Mouse (Mus musculus) midbrain, embryonic 11.5 days (tissue): ENCODE data around the gene Ppp1r12b. TPM values are rescaled to one million over a fixed set of nuclear protein-coding genes. Genes with fewer than 3 reads are reported as not detected.

Experiments used
- ATAC-seq: fragments of 200-750 bp; cut with Nextera tagmentation; 2 replicates; pipeline ENCODE4 v1.8.0; 2017; ENCODE audit warnings: moderate TSS enrichment, moderate library complexity; ENCODE audit not compliant: low FRiP score
- DNase-seq: peaks from one replicate; pipeline ENCODE4 v3.0.0; 2015; ENCODE audit warnings: low spot score; ENCODE audit errors: missing footprints
- H3K27ac ChIP-seq: fragments of 300-500 bp; sonication (generic); 2 replicates; pipeline ENCODE4 v1.5.1; 2014; ENCODE audit warnings: low read depth, low read length
- H3K27me3 ChIP-seq: fragments of 300-500 bp; sonication (generic); 2 replicates; pipeline ENCODE4 v1.6.1; 2014; ENCODE audit warnings: mild to moderate bottlenecking, low read length, moderate library complexity, mixed read lengths; ENCODE audit not compliant: control insufficient read depth, insufficient read depth
- H3K36me3 ChIP-seq: fragments of 300-500 bp; sonication (generic); 2 replicates; pipeline ENCODE4 v1.6.1; 2014; ENCODE audit warnings: mild to moderate bottlenecking, low read length, moderate library complexity, mixed read lengths; ENCODE audit not compliant: control insufficient read depth, insufficient read depth
- H3K4me1 ChIP-seq: fragments of 300-500 bp; sonication (generic); 2 replicates; pipeline ENCODE4 v1.6.1; 2014; ENCODE audit warnings: low read length; ENCODE audit not compliant: control insufficient read depth, insufficient read depth
- H3K4me2 ChIP-seq: fragments of 300-500 bp; sonication (generic); 2 replicates; pipeline ENCODE4 v1.6.1; 2014; ENCODE audit warnings: mild to moderate bottlenecking, moderate library complexity
- H3K4me3 ChIP-seq: fragments of 300-500 bp; sonication (generic); 2 replicates; pipeline ENCODE4 v1.5.1; 2014; ENCODE audit warnings: low read depth, low read length
- H3K9ac ChIP-seq: fragments of 300-500 bp; sonication (generic); 2 replicates; pipeline ENCODE4 v1.6.1; 2014; ENCODE audit warnings: low read length
- H3K9me3 ChIP-seq: fragments of 300-500 bp; sonication (generic); 2 replicates; pipeline ENCODE4 v1.6.1; 2016; ENCODE audit warnings: low read length; ENCODE audit not compliant: control insufficient read depth
- WGBS: fragments of 180-500 bp; shearing (Covaris S2); extraction: QIAGEN DNeasy Blood & Tissue Kit; methylation state at CpG from one replicate; pipeline ENCODE4 v1.1.7; 2014; 5-methylcytosine and 5-hydroxymethylcytosine counted together
- polyA plus RNA-seq: library from polyadenylated mRNA; unstranded; fragments of >200 nt; fragmentation: Nextera tagmentation; extraction: Ambion mirVana; gene quantifications from 2 replicates; pipeline ENCODE4 v1.2.1, GENCODE M21; 2014

The Ppp1r12b gene
- polyA plus RNA-seq, 1 experiment from 2014 or later, result 7.5 TPM

DNA sequence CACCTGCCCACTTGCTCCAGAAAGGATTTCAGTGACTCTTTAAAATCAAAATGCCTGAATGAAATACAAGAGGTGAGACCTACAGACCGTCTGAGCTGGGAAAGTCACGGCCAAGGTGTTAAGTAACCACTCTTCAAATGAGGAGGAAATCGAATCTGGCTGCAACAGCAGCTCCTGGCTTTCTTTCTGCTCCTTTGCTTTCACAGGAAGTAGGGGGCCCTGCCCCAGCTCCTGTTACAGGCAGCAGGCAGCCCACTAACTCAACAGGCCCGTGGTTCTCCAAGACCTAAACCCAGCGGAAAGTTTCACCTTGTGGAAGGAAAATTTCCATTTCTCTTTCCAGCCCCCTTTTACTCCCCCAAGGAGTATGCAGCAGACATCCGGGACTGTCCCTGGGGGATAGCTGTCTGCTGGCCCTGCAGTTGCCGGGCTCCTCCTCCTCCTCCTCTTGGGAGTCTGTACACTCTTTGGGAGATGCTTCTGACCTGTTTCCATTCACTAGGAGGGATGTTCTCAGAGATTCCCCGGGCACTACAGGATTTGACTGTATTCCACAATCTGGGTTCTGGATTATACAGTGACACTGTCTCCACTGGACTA is 36.4 kb upstream of the Ppp1r12b start:
- Histone ChIP-seq H3K9ac (no peak overlapping the region), H3K4me2 (no peak overlapping the region), H3K27me3 (peaks cover 12% of the 10 kb centered on the region), H3K9me3 (no peaks in the 10 kb centered on the region), H3K27ac (no peak overlapping the region), H3K4me1 (peaks cover 3% of the 10 kb centered on the region; the same call in 1 of the 2 replicates), H3K4me3 (no peak overlapping the region), H3K36me3 (no peaks in the 10 kb centered on the region)
- DNase-seq, result no peak
- no peak for ATAC-seq
- WGBS, result 66% methylated on average over 8 of the region's 8 CpGs

DNA sequence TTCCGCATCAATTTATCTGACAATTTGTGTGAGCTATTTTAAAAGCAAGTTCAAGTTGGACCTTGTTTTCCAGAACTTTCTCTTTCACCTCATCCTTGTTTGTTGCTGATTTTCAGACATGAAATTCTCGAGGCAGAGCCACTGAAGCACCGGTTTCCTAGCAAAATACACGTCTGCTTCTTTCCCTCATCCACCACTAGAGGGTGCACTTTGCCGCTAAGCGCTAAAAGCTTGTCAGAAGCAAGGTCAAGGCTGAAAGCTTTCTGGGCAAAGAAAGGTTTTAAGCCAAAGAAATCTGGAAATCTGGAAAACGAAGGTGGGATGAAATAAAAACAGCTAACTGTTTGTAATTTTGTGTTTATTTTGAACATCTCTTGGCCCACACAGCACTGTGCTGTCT is 33.6 kb upstream of the Ppp1r12b start:
- ATAC-seq (no peak), DNase-seq (peak; percentile 98)
- Histone ChIP-seq H3K27me3 (peaks cover 12% of the 10 kb centered on the region), H3K4me3 (no peak overlapping the region), H3K36me3 (no peaks in the 10 kb centered on the region), H3K4me1 (peaks cover 3% of the 10 kb centered on the region; the same call in 1 of the 2 replicates), H3K9ac (no peak overlapping the region), H3K9me3 (no peaks in the 10 kb centered on the region), H3K27ac (no peak overlapping the region), H3K4me2 (no peak overlapping the region)
- WGBS, result 7% methylated on average over 7 of the region's 7 CpGs

DNA sequence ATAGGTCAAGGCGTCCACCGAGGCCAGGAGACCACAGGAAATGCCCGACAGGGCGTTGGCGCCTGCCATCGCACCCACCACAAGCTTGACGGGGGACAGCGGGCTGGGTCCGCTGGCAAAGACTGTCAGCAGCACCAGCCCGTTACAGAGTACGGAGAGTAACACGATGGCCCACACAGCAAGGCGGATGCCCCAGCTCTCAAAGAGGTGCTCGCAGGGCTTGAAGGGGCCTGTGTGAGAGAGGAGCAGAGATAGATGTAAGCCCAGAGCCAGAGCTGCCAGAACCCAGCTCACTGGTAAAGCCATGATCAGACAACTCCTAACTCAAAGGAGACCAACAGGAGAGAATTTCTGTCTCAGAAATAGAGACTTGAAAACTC is 32.2 kb upstream of the Ppp1r12b start:
- peaks cover 12% of the 10 kb centered on the region for H3K27me3 ChIP-seq
- H3K36me3 ChIP-seq, result no peaks in the 10 kb centered on the region
- DNase-seq (no peak), ATAC-seq (no peak; the same call in 1 of the 2 replicates)
- peak overlapping the region; percentile 62 for H3K9ac ChIP-seq
- 14% methylated on average over 14 of the region's 14 CpGs for WGBS
- H3K27ac ChIP-seq, result no peak overlapping the region
- H3K4me3 ChIP-seq, result peak overlapping the region; percentile 33
- H3K4me2 ChIP-seq, result peak overlapping the region; percentile 66
- peaks cover 3% of the 10 kb centered on the region; the same call in 1 of the 2 replicates for H3K4me1 ChIP-seq
- no peaks in the 10 kb centered on the region for H3K9me3 ChIP-seq

DNA sequence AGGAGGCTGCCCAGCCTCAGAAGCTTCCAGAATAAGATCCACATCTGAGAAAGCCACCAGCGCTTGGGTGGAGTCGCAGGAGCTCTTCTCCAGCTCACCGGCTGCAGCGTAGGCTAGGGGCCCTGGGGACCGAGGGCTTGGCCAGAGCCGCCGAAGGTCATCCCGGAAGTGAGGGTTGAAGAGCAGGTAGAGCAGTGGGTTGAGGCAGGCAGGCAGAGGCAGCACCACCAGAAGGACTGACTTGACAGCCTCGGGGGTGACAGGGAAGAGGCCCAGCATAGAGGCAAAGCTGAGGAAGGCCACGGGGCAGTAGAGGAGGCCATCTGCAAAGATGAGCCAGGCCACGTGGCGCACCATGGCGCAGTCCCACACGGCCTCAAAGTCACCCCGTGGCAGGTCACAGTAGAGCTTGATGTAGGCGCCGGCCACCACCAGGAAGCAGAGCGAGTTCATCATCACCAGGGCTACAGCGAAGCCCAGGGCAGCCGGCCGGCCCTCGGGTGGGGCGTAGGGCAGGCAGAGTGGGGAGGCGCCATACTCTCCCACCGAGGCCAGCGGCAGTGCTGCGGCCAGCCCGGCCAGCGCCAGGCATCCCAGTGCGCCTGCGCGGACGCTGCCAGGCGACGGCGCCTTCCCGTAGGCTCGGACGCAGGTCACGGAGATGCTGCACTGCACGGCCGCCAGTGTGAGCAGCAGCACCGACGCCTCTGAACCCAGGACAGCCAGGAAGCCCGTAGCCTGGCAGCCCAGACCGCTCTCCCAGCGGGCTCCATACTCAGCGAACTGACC is 31.6 kb upstream of the Ppp1r12b start:
- DNase-seq (peak; percentile 98), ATAC-seq (peak; percentile 92)
- peak overlapping the region; percentile 66 for H3K4me2 ChIP-seq
- H3K4me1 ChIP-seq, result peaks cover 3% of the 10 kb centered on the region; the same call in 1 of the 2 replicates
- peaks cover 12% of the 10 kb centered on the region for H3K27me3 ChIP-seq
- no peaks in the 10 kb centered on the region for H3K9me3 ChIP-seq
- H3K27ac ChIP-seq, result no peak overlapping the region
- 44% methylated on average over 40 of the region's 48 CpGs for WGBS
- H3K9ac ChIP-seq, result peak overlapping the region; percentile 62
- no peaks in the 10 kb centered on the region for H3K36me3 ChIP-seq
- H3K4me3 ChIP-seq, result peak overlapping the region; percentile 33

DNA sequence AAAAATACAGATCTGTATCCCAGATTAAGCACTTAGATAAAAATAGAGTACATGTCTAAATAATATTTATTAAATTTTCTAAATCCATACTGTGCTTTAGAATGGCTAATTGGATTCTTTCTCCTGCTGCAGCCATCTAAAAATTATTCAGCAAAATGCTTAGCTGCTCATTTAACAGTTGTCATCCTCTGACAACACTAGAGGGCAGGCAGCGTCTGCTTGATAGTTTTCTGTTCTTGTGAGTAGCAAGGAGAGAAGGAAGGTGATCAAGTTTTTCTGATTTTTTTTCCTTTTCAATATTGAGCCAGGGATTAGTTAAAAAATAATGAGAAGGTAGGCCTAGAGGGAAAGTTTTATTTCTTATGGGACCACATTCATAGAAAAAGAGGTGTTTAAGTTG is 17.2 kb upstream of the Ppp1r12b start:
- H3K36me3 ChIP-seq, result peaks cover 5% of the 10 kb centered on the region
- no peaks in the 10 kb centered on the region for H3K9me3 ChIP-seq
- no peak for DNase-seq
- H3K9ac ChIP-seq, result no peak overlapping the region
- no peaks in the 10 kb centered on the region for H3K27me3 ChIP-seq
- no peaks in the 10 kb centered on the region for H3K4me1 ChIP-seq
- H3K4me2 ChIP-seq, result no peak overlapping the region
- no peak overlapping the region for H3K27ac ChIP-seq
- no peak for ATAC-seq
- H3K4me3 ChIP-seq, result no peak overlapping the region
- WGBS, result 69% methylated on average over 1 of the region's 1 CpGs

DNA sequence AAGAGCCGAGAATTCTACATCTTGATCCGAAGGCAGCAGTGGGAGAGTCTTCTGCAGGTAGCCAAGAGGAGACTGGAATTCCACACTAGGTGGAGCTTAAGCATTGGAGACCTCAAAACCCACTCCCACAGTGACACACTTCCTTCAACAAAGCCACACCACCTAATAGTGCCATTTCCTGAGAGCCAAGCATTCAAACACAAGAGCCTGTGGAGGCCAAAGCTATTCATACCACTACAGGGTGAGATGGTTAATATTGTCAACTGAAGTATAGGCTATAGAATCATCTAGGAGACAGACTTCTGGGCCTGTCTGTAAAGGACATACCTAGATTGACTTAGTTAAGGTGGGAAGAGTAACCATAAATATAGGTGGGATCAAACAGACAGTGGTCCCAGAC is 9.7 kb upstream of the Ppp1r12b start:
- no peaks in the 10 kb centered on the region for H3K9me3 ChIP-seq
- peaks cover 9% of the 10 kb centered on the region; the same call in 1 of the 2 replicates for H3K4me1 ChIP-seq
- peaks cover 2% of the 10 kb centered on the region; the same call in 1 of the 2 replicates for H3K36me3 ChIP-seq
- 93% methylated on average over 2 of the region's 2 CpGs for whole genome bisulfite sequencing
- H3K4me3 ChIP-seq, result no peak overlapping the region
- H3K27ac ChIP-seq, result no peak overlapping the region
- ATAC-seq, result no peak
- DNase-seq, result no peak
- H3K9ac ChIP-seq, result no peak overlapping the region
- no peaks in the 10 kb centered on the region for H3K27me3 ChIP-seq
- H3K4me2 ChIP-seq, result no peak overlapping the region

DNA sequence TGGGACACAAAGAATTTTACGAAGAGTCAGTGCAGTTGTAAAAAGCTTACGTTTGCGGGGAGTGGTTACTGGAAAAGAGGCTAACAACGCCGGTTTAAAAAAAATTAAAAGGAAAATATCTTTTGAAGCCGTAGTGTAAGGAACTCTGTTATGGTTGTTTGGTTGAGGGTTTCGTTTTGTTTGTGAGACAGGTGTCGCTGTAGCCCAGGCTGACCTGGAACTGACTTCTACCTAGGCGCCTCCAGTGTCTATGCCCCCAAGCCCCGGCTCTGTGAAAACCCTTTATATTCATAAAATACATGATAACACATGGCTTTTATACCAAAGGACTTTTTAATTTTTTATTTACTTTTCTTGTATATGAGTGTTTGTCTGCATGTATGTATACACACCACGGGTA is 7.1 kb upstream of the Ppp1r12b start:
- Histone ChIP-seq H3K4me1 (peaks cover 9% of the 10 kb centered on the region; the same call in 1 of the 2 replicates), H3K27ac (no peak overlapping the region), H3K9me3 (no peaks in the 10 kb centered on the region), H3K27me3 (no peaks in the 10 kb centered on the region), H3K36me3 (0 out of 2 replicates have a peak, but pooled peaks cover 2% of the 10 kb centered on the region), H3K4me3 (peak overlapping the region; percentile 74), H3K9ac (peak overlapping the region; percentile 73), H3K4me2 (peak overlapping the region; percentile 47)
- peak; percentile 33; the same call in 1 of the 2 replicates for ATAC-seq
- 6% methylated on average over 11 of the region's 11 CpGs for WGBS
- no peak for DNase-seq

DNA sequence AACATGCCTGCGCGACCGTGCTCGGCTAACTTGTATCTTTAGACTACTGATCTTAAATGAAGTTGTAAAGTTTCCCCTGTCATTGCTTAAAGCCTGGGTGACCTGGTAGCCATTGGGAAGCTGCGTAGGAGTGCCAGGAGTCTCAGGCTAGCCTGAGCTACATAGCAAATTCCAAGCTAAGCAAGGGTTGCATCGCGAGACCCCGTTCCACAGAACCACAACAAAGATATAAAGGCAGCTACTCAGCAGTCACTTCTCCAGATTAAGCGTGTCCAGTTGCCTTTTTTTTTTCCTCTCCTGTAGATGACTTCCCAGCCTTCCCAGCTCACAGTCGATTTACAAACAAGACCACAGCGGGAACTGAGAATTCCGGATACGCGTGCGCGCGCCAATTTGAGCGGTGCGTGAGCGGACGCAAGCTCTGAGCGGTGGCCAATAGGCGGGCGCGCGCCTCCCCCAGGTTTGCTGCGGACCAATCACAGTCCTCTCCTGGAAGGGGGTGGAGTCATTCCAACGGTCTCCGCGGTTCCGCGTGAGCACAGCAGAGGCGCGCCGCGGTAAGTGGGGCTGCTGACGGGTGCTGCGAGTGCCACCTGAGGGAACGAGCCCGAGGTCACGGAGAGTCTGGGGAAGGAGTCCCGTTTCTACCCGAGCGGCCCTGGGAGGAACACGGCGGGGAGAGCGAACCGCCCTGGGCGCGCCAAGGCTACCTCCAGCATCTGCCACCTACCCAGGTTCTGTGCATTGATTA is 6.5 kb upstream of the Ppp1r12b start, which contains the start of gene Ube2t:
Ube2t (plus strand) TSS at position 513 of the 751 bp plus-strand sequence.
- ATAC-seq, result peak; percentile 100
- Histone ChIP-seq H3K4me2 (peak within 1 kb of the TSS; percentile 47), H3K27me3 (no peaks in the 10 kb centered on the region), H3K4me3 (peak within 1 kb of the TSS; percentile 74), H3K36me3 (no peaks in the 10 kb centered on the region), H3K9me3 (no peaks in the 10 kb centered on the region), H3K9ac (peak within 1 kb of the TSS; percentile 73), H3K4me1 (peaks cover 9% of the 10 kb centered on the region; the same call in 1 of the 2 replicates), H3K27ac (no peak within 1 kb of the TSS)
- peak; percentile 98 for DNase-seq
- WGBS, result 3% methylated on average over 50 of the region's 50 CpGs
